ENCODE assay signal across 11 mouse cellular contexts in genomic region chr16:29944966-29945365, GRCm38 (mm10).
DNase-seq lines count a peak whose midpoint lies in the region; ATAC-seq lines count a peak whose summit lies in the region.
"Had no signal": no experiment of that assay in that cellular context is flagged by ENCODE, and none has a peak within 500 bp of the region (broad histone marks: within the 10 kb centered on the region; RNA-seq: fewer than 3 reads in every experiment).

No protein-coding gene starts in this region.

- WGBS in forebrain, embryonic 10.5 days, result 49% methylated on average over 5 of the region's 5 CpGs
- WGBS in forebrain, embryonic 15.5 days, result 66% methylated on average over 5 of the region's 5 CpGs
- 59% methylated on average over 5 of the region's 5 CpGs for WGBS in kidney, embryonic 16.5 days
- 57% methylated on average over 5 of the region's 5 CpGs for WGBS in embryonic facial prominence, embryonic 10.5 days
- WGBS in limb, embryonic 12.5 days, result 59% methylated on average over 5 of the region's 5 CpGs

- H3K9me3 ChIP-seq in forebrain, embryonic 10.5 days, result no peaks in the 10 kb centered on the region
- no peaks in the 10 kb centered on the region for H3K9me3 ChIP-seq in forebrain, embryonic 15.5 days
- H3K9me3 ChIP-seq in kidney, embryonic 16.5 days (ENCODE audit: low read length), result no peaks in the 10 kb centered on the region
- H3K9me3 ChIP-seq in embryonic facial prominence, embryonic 10.5 days, result no peaks in the 10 kb centered on the region
- no peaks in the 10 kb centered on the region for H3K9me3 ChIP-seq in limb, embryonic 12.5 days
- H3K9me3 ChIP-seq: forebrain, embryonic 12.5 days; hindbrain, embryonic 13.5 days had no signal

- no peak for DNase-seq in forebrain, embryonic 10.5 days (ENCODE audit: extremely low spot score, low spot score)
- no peak for DNase-seq in kidney, postnatal 14 days
- no peak for DNase-seq in embryonic facial prominence, embryonic 10.5 days (ENCODE audit: low spot score)
- no peak for DNase-seq in adrenal gland, postnatal 36 days
- DNase-seq in thymus, postnatal 14 days, result no peak
- DNase-seq: cerebellum, adult 18-20 months had no signal

- H3K4me3 ChIP-seq in forebrain, embryonic 10.5 days, result no peak overlapping the region; the same call in 1 of the 2 replicates
- no peak overlapping the region for H3K4me3 ChIP-seq in forebrain, embryonic 15.5 days
- no peak overlapping the region for H3K4me3 ChIP-seq in kidney, embryonic 16.5 days (ENCODE audit: low read length)
- no peak overlapping the region for H3K4me3 ChIP-seq in embryonic facial prominence, embryonic 10.5 days
- H3K4me3 ChIP-seq in limb, embryonic 12.5 days (replicated peaks), result no peak overlapping the region

- no peak for ATAC-seq in forebrain, embryonic 15.5 days (replicated peaks)
- no peak for ATAC-seq in kidney, embryonic 16.5 days (ENCODE audit: low FRiP score, low TSS enrichment)
- no peak for ATAC-seq in limb, embryonic 12.5 days (ENCODE audit: insufficient number of reproducible peaks, insufficient read depth, low FRiP score, low TSS enrichment, low read depth)

- H3K27me3 ChIP-seq in forebrain, embryonic 10.5 days (ENCODE audit: poor library complexity, severe bottlenecking), result peaks cover 51% of the 10 kb centered on the region
- H3K27me3 ChIP-seq in forebrain, embryonic 15.5 days, result no peaks in the 10 kb centered on the region
- peaks cover 2% of the 10 kb centered on the region; the same call in 1 of the 2 replicates for H3K27me3 ChIP-seq in kidney, embryonic 16.5 days (ENCODE audit: insufficient read depth, low read length)
- peaks cover 29% of the 10 kb centered on the region for H3K27me3 ChIP-seq in embryonic facial prominence, embryonic 10.5 days (replicated peaks; ENCODE audit: low read depth, poor library complexity, severe bottlenecking)
- H3K27me3 ChIP-seq in limb, embryonic 12.5 days, result peaks cover 12% of the 10 kb centered on the region

- no peak overlapping the region for H3K4me2 ChIP-seq in forebrain, embryonic 15.5 days (replicated peaks)
- H3K4me2 ChIP-seq in kidney, embryonic 16.5 days (replicated peaks; ENCODE audit: low read depth, low read length), result no peak overlapping the region
- no peak overlapping the region for H3K4me2 ChIP-seq in limb, embryonic 12.5 days

- peaks cover 40% of the 10 kb centered on the region for H3K4me1 ChIP-seq in forebrain, embryonic 10.5 days
- peaks cover 11% of the 10 kb centered on the region for H3K4me1 ChIP-seq in forebrain, embryonic 15.5 days
- H3K4me1 ChIP-seq in kidney, embryonic 16.5 days (ENCODE audit: insufficient read depth, low read length), result peaks cover 25% of the 10 kb centered on the region
- H3K4me1 ChIP-seq in embryonic facial prominence, embryonic 10.5 days, result peaks cover 36% of the 10 kb centered on the region
- peaks cover 57% of the 10 kb centered on the region for H3K4me1 ChIP-seq in limb, embryonic 12.5 days (replicated peaks)

- H3K27ac ChIP-seq in forebrain, embryonic 10.5 days, result peak overlapping the region; percentile 93
- no peak overlapping the region for H3K27ac ChIP-seq in forebrain, embryonic 15.5 days (replicated peaks)
- peak overlapping the region; percentile 89; the same call in 1 of the 2 replicates for H3K27ac ChIP-seq in kidney, embryonic 16.5 days (ENCODE audit: low read length)
- H3K27ac ChIP-seq in embryonic facial prominence, embryonic 10.5 days (replicated peaks), result peak overlapping the region; percentile 89
- 0 out of 2 replicates have a peak overlapping the region, but pooled peaks have one; percentile 92 for H3K27ac ChIP-seq in limb, embryonic 12.5 days

- H3K9ac ChIP-seq in forebrain, embryonic 15.5 days (replicated peaks), result no peak overlapping the region
- no peak overlapping the region for H3K9ac ChIP-seq in kidney, embryonic 16.5 days (replicated peaks; ENCODE audit: low read length)
- H3K9ac ChIP-seq in limb, embryonic 12.5 days (replicated peaks), result no peak overlapping the region

- no peaks in the 10 kb centered on the region for H3K36me3 ChIP-seq in forebrain, embryonic 10.5 days (replicated peaks)
- H3K36me3 ChIP-seq in forebrain, embryonic 15.5 days, result no peaks in the 10 kb centered on the region
- no peaks in the 10 kb centered on the region for H3K36me3 ChIP-seq in kidney, embryonic 16.5 days (ENCODE audit: insufficient read depth, low read length)
- no peaks in the 10 kb centered on the region for H3K36me3 ChIP-seq in embryonic facial prominence, embryonic 10.5 days (replicated peaks)
- H3K36me3 ChIP-seq in limb, embryonic 12.5 days, result no peaks in the 10 kb centered on the region
- H3K36me3 ChIP-seq: forebrain, embryonic 12.5 days; hindbrain, embryonic 13.5 days had no signal
